In genomic region chr13:41662401-41663070, GRCm38 (mm10) we compare ENCODE assay signal across 8 mouse cellular contexts. TPM values are rescaled to one million over a fixed set of nuclear protein-coding genes. Genes with fewer than 3 reads are reported as not detected.
DNase-seq lines count a peak whose midpoint lies in the region; ATAC-seq and TF ChIP-seq lines count a peak whose summit lies in the region.

No protein-coding gene starts in this region.

- peak; percentile 44 for TF ChIP-seq CTCF in heart, adult 2 months (IDR thresholded peaks at IDR 0.05)
- TF ChIP-seq CTCF in intestine, postnatal 0 days (IDR thresholded peaks at IDR 0.05; ENCODE audit: low read depth): no peak

- ATAC-seq in midbrain, embryonic 14.5 days (ENCODE audit: low FRiP score, low TSS enrichment): no peak
- no peak for ATAC-seq in midbrain, embryonic 15.5 days (replicated peaks)
- ATAC-seq in intestine, postnatal 0 days: peak; percentile 71

- no peak overlapping the region; the same call in 1 of the 2 replicates for H3K27ac ChIP-seq in midbrain, embryonic 14.5 days (replicated peaks; ENCODE audit: low read depth, low read length)
- no peak overlapping the region for H3K27ac ChIP-seq in midbrain, embryonic 15.5 days
- H3K27ac ChIP-seq in heart, adult 2 months: peak overlapping the region; percentile 66
- no peak overlapping the region for H3K27ac ChIP-seq in intestine, postnatal 0 days (ENCODE audit: low read depth, low read length)

- H3K4me3 ChIP-seq in midbrain, embryonic 14.5 days (replicated peaks; ENCODE audit: low read depth, low read length): no peak overlapping the region
- no peak overlapping the region for H3K4me3 ChIP-seq in midbrain, embryonic 15.5 days
- H3K4me3 ChIP-seq in heart, adult 2 months: no peak overlapping the region; the same call in none of the 2 replicates
- no peak overlapping the region for H3K4me3 ChIP-seq in intestine, postnatal 0 days (ENCODE audit: low read depth, low read length)

- no peaks in the 10 kb centered on the region for H3K36me3 ChIP-seq in midbrain, embryonic 14.5 days (ENCODE audit: control insufficient read depth, insufficient read depth, low read length)
- H3K36me3 ChIP-seq in midbrain, embryonic 15.5 days (replicated peaks): no peaks in the 10 kb centered on the region
- no peaks in the 10 kb centered on the region for H3K36me3 ChIP-seq in heart, adult 2 months (ENCODE audit: control insufficient read depth, insufficient read depth, low read length)
- no peaks in the 10 kb centered on the region for H3K36me3 ChIP-seq in intestine, postnatal 0 days (ENCODE audit: control insufficient read depth, insufficient read depth)

- WGBS in midbrain, embryonic 14.5 days: 46% methylated on average over 17 of the region's 17 CpGs
- WGBS in midbrain, embryonic 15.5 days: 39% methylated on average over 17 of the region's 17 CpGs
- 7% methylated on average over 17 of the region's 17 CpGs for WGBS in heart, adult 2 months
- WGBS in intestine, postnatal 0 days: 24% methylated on average over 17 of the region's 17 CpGs

- H3K9ac ChIP-seq in midbrain, embryonic 14.5 days (replicated peaks; ENCODE audit: low read length): no peak overlapping the region
- no peak overlapping the region for H3K9ac ChIP-seq in midbrain, embryonic 15.5 days
- 0 out of 2 replicates have a peak overlapping the region, but pooled peaks have one; percentile 1 for H3K9ac ChIP-seq in heart, adult 2 months (ENCODE audit: low read depth, low read length)
- no peak overlapping the region for H3K9ac ChIP-seq in intestine, postnatal 0 days (ENCODE audit: low read depth, low read length)

- no peaks in the 10 kb centered on the region for H3K79me2 ChIP-seq in heart, adult 2 months (replicated peaks; ENCODE audit: control insufficient read depth, insufficient read depth, low read length)

- no peak for TF ChIP-seq POLR2A in heart, adult 2 months (IDR thresholded peaks at IDR 0.05; ENCODE audit: insufficient read depth, low read depth, low read length)

- peaks cover 4% of the 10 kb centered on the region; the same call in 1 of the 2 replicates for H3K4me1 ChIP-seq in midbrain, embryonic 14.5 days (ENCODE audit: control insufficient read depth, insufficient read depth, low read length)
- H3K4me1 ChIP-seq in midbrain, embryonic 15.5 days: peaks cover 5% of the 10 kb centered on the region; the same call in 1 of the 2 replicates
- peaks cover 6% of the 10 kb centered on the region for H3K4me1 ChIP-seq in heart, adult 2 months (ENCODE audit: control insufficient read depth, insufficient read depth, low read length)
- no peaks in the 10 kb centered on the region for H3K4me1 ChIP-seq in intestine, postnatal 0 days (replicated peaks; ENCODE audit: control insufficient read depth, insufficient read depth, low read length)

- peak; percentile 43 for DNase-seq in midbrain, embryonic 14.5 days
- peak; percentile 14 to 36 for DNase-seq in adrenal gland, postnatal 4 days (ENCODE audit: low spot score in 2 of 2)
- peak; percentile 60 to 70 for DNase-seq in heart, adult 2 months
- DNase-seq in lung, adult 18-20 months: peak; percentile 84 to 90
- peak; percentile 63 for DNase-seq in skeletal muscle tissue, adult 2 months (ENCODE audit: low read depth, low spot score)
- DNase-seq in T-cell, adult 2 months (ENCODE audit: low spot score): no peak

- no peaks in the 10 kb centered on the region for H3K9me3 ChIP-seq in midbrain, embryonic 14.5 days (ENCODE audit: control insufficient read depth, low read length)
- no peaks in the 10 kb centered on the region for H3K9me3 ChIP-seq in midbrain, embryonic 15.5 days
- H3K9me3 ChIP-seq in intestine, postnatal 0 days (ENCODE audit: control insufficient read depth): no peaks in the 10 kb centered on the region

- peak; percentile 60; the same call in 1 of the 2 replicates for TF ChIP-seq EP300 in heart, adult 2 months (IDR thresholded peaks at IDR 0.05; ENCODE audit: insufficient read depth, low read depth, low read length)

- H3K27me3 ChIP-seq in midbrain, embryonic 14.5 days (ENCODE audit: control insufficient read depth, insufficient read depth, low read length): no peaks in the 10 kb centered on the region
- H3K27me3 ChIP-seq in midbrain, embryonic 15.5 days (replicated peaks): no peaks in the 10 kb centered on the region
- no peaks in the 10 kb centered on the region for H3K27me3 ChIP-seq in heart, adult 2 months (ENCODE audit: control insufficient read depth, insufficient read depth, low read length)
- H3K27me3 ChIP-seq in intestine, postnatal 0 days (replicated peaks; ENCODE audit: control insufficient read depth, insufficient read depth, low read length): no peaks in the 10 kb centered on the region

- intact Hi-C loops in heart, adult 2 months (cut with DNase I): loop anchor here (5.0 kb wide), 1 partner anchor 40 kb away; no protein-coding TSS in a partner anchor

- H3K4me2 ChIP-seq in midbrain, embryonic 14.5 days (ENCODE audit: low read length): no peak overlapping the region
- H3K4me2 ChIP-seq in midbrain, embryonic 15.5 days: no peak overlapping the region
- peak overlapping the region; percentile 38 for H3K4me2 ChIP-seq in intestine, postnatal 0 days (replicated peaks; ENCODE audit: low read depth)

RNA-seq across cellular contexts. Expression of gene Tmem170b, which starts 56.8 kb away (rescaled TPM):
- 57.0 and 66.1 TPM in 2 replicates for polyA plus RNA-seq in midbrain, embryonic 14.5 days (2014; fragmentation: Nextera tagmentation; extraction: Ambion mirVana)
- 48.7 and 51.5 TPM in 2 replicates for polyA plus RNA-seq in midbrain, embryonic 15.5 days (2015; fragmentation: Nextera tagmentation; extraction: Ambion mirVana)
- total RNA-seq in adrenal gland, postnatal 4 days (2021): 10 to 100 TPM; 27.9 to 28.1 TPM
- 10 to 100 TPM; 22.0 to 27.1 TPM for total RNA-seq in heart, adult 2 months (2021)
- 3.6 and 7.1 TPM in 2 replicates for polyA plus RNA-seq in heart, adult 2 months (2012; rRNA removed)
- polyA plus RNA-seq in intestine, postnatal 0 days (2015; fragmentation: Nextera tagmentation; extraction: Ambion mirVana): 7.7 and 8.9 TPM in 2 replicates
